Mouse (Mus musculus) mature B cell (primary cell): ENCODE measurements around the gene Tbcel.

ENCODE experiments used
- in situ Hi-C: fragments of 300-500 bp; cut with MboI; formaldehyde crosslinking; loops from 2 replicates; pipeline ENCODE4 v1.14.3; 2019

Tbcel gene

DNA sequence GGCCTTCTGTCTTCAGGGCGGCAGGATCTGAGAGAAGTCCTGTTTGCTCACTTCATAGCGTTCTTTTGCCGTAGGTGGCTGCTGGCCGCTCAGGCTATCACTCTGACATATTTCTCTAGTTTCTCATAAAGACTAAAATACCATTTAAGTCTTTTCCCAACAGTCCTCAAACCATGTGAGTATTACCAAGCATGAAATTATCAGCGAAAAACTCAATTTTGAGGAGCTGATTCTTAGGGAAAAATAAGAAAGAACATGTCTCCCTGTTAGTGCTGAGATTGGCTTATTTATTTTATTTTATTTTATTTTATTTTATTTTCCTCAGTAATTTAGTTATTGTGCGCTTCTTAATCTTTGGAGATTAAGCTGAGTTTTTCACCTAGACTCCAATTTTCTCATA lies at the start of gene Tbcel:
Tbcel (minus strand) TSS at position 101 of the 400 bp plus-strand sequence.
- in situ Hi-C loops = no loop called here

- in situ Hi-C loops = no loop called here
Measured at GRCm38 (mm10) chr9:42555186-42555585, 47.6 kb upstream of the Tbcel start.

DNA sequence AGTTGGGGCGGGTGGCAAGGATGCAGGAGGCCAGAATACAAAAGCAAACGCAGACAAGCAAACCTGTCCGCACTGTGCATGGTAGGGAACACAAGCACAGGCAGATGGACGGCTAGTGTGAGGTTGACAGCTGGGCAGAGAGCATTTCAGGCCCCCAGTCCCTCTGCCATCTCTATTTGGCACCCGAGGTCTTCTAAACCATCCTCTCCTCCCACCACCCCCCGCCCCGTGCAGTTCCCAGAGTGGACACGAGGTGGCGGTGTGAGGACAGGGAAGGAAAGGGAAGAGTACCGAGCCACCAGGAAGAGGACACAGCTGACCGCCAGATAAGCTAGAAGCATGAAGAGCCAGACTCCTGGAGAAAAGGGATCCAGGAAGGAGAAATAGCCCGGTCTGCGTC lies 42.5 kb upstream of the Tbcel start:
- in situ Hi-C loops = no loop called here

DNA sequence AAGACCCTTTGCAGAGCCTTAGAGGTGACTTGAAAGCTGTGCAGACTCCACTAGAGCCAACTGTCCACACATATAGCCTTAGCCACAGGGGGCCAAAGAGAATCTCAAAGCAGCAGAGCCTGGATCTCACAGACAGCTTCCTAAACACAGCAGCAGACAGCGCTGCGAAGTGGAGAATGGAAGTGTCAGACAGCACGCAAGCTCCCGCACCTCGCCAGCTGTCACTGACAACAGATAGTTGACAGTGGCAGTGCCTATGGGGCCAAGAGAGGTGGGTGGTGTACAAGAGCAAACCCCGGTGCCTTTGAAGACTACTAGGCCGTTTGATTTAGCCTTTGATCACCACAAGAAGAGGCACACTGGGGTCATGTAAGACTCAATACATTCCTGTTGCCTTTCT lies 41.4 kb upstream of the Tbcel start:
- in situ Hi-C loops = no loop called here

GRCm38 (mm10) chr9:42544521-42544920 lies 36.9 kb upstream of the Tbcel start:
- in situ Hi-C loops = no loop called here

GRCm38 (mm10) chr9:42533491-42533890 lies 25.9 kb upstream of the Tbcel start:
- in situ Hi-C loops = no loop called here

DNA sequence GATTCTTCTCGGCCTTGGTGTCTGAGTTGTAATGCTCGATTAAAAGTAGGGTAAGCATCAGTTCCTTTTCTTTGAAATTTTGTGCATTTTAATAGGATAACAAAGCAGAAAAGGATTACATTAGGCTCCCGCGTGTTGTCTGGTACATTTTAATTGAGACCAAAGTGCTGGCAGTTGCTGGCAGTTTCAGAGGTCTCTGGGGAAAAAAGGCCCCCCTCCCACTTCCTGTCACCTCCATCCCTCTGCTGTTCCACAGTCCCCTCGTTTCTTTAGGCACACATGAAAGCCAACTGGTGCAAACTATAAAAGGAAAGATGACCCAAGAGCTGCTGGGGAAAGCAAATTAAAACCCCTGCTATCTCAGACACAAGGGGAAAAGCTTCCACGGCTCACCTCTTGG lies 25.4 kb upstream of the Tbcel start:
- in situ Hi-C loops = no loop called here

GRCm38 (mm10) chr9:42531951-42532350 lies 24.3 kb upstream of the Tbcel start:
- in situ Hi-C loops = no loop called here

DNA sequence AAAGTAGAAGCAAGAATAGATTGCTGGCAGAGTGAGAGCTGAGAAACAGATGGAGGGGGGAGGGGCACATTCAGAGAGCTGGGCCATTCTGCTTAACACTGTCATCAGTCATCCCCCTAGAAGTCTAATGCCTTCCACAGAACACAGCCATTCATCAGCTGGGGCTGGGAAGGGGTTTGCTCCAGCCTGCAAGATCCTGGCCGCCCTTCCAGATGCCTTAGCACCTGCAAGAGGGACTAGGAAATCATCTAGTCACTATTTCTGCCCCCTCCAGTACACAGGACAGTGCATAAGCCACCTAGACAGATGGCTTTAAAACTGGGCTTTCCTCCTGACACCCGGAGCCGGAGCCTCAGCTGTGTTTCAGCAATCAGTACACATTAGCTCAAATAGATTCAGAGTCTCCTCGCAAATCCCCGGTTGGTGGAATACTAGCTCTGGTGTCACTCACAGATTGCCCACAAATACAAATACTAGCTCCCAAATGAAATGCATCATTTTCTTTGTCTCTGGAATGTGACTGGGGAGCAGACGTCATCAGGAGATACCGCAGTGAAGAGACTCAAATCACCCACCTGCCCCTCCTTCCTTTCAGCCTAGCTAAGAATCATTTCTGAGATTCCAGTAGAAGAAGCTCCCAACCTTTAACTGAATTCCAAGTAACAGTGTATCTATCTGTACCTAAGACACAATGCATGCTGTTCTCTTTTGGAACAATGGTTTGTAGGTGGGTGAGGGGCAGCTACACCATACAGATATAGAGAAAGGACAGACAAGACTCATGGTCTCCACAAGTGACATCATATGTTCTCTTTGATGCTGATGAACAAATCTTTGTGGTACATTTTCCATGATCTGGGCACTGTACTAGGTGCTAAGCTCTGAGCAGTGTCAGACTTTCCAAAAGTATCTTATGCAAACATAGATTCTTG lies 22.9 kb upstream of the Tbcel start:
- in situ Hi-C loops = no loop called here

DNA sequence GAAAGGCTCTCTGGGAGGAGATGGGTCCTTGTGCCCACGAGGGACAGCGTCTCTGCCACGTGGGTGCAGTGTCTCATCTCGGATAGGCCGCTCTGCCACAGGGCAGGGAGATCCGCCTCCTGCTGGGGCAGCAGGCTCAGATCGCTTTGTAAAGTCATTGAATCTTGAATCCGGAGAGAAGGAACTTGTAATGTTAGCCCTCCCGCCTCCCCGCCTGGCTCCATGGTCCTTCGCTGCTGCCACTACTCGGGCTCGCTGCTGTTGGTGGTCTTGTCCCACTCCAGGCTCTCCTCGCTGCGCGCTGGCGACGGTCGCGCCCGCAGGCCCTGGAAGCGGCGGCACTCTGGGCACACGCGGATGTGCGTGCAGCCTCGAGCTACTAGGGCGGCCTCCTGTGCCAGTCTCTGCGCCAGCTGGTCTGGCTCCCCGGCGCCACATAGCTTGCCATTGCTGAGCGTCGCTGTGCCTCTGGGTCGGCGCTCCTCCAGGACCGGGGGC lies 13.0 kb upstream of the Tbcel start:
- in situ Hi-C loops = no loop called here

DNA sequence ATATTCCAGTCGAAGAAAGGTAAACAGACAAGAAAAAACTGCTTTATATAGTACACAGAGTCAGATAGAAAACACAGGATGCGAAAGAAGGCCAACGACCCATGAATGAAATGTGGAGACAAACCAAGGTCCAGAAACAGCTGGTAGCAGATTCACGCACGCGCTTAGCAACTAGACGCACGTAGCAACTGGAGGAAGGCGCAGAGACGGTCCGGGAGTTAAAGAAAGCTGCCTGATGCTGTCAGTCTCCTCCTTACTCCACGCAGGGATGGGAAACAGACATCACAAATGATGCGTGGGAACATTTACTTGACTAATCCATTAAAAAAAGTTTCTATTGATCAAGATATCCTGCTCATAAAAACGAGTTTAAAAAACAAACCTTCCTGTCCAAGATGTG lies 10.6 kb upstream of the Tbcel start:
- in situ Hi-C loops = no loop called here

DNA sequence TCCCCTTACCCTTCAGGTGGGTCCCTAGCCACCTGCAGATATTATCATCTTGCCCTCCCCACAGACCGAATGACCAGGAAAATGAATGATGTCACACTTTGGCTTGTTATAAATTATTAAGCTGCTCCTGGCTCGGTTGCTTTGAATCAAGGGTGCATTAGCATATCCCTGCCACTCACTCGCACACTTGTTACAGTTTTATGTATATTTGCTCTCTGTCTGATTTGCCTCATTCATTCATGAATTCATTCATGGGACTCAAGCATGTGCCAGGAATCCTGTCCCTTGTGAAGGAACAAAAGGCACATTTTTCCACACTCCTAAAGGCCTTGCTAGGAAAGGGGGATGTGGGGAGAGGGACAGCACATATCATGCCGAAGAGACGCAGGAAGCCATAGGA lies 5.5 kb upstream of the Tbcel start:
- in situ Hi-C loops = no loop called here

DNA sequence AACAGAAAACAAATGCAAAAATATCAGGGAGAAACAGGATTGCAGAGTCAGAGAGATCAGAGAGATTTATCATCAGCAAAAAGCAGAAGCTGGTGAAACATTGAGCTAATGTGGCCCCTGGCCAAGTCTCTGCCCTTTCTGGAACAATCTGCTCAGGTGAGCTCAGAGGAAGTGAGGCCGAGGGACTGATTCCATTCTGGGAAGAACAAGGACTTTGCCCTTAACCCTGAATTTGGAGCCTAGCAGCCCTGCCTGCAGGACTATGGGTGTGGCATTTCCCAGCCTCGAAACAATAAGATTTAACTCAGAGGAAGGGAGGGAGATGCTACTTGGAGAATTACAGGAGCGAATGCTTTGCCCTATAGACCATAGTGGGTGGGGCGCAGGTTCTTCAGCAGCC lies 4.7 kb upstream of the Tbcel start:
- in situ Hi-C loops = no loop called here

DNA sequence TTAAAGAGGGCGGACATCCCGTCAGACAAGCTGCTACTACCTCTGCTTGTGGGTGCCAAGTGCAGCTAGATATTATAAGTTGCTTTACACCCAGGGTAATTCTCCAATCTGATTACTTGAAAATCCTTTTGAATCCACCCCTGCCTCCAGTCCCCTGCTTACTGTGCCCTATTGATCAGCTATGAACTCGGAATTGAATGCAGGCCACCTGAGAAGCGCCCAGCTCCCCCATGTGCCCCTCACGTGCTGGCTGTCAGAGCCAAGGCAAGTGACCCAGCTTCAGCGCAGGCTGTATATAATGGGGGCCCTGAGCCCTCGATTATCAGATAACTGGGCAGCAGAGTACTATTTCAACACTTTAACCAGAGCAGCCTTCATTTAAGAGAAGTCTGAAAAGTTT lies 626 bp upstream of the Tbcel start:
- in situ Hi-C loops = no loop called here

DNA sequence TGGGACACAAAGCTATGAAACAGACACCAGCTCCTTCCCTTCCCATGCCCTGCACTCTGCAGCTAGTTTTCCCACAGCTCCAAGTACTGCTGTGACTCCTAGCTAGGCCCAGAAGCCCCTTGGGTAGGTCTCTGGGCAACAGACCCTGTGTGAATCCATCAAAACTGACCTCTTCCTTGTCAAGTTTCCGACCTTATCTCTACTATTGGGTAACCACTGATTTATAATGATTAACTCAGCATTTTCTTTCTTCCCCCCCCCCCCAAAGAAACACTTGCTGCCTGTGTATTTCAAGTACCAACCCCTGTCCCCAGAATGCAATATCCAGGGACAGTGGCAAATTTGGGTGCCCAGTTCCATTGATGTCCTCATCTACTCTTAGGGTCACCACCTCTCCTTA lies 587 bp downstream of the Tbcel start:
- in situ Hi-C loops = no loop called here

DNA sequence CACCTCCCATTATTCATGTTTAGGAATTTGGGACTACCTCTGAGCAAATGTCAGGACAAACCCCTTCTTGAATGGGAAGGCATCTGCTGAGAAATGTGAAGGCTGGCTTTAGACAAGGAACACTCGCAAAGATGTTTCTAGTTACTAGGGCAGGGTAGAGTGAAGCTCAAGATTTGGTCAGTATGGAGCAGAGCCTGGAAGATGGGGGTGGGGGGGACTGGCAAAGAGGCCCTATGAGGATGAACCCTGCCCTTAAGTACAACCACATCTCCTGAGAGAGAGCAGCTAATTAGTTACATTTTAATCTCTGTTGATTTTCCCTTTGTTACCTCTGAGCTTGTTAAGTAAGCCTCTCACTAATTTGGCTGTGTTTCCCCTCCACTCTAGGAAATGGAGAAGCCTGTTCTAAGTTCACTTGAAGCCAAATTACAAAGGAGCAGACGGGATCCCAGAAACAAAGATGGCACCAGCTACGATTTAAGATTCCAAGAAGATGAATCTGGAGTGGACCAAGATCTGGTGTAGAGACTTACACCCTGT lies 2.6 kb downstream of the Tbcel start:
- in situ Hi-C loops = no loop called here

DNA sequence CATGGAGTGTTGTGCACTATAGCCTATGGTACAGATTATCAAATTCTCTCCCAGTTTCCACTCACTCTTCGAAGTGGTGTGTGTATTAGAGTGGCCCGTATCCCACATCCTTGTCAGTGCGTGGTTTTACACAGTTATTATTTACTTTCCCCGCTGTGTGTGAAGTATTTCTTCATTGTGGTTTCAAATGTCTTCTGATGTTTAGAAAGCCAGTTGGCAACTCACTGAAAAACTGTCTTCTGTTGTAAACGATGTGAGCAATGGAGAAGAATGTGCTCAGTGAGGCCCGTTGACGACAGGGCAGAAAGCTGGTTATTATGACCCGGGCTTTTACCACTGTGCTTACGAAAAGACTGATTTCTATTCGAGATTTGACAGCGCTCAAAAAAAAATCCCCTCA lies 3.0 kb downstream of the Tbcel start:
- in situ Hi-C loops = no loop called here

GRCm38 (mm10) chr9:42503709-42504108 lies 3.9 kb downstream of the Tbcel start:
- in situ Hi-C loops = no loop called here

- in situ Hi-C loops = no loop called here
Measured at GRCm38 (mm10) chr9:42496296-42496695, 11.3 kb downstream of the Tbcel start.

DNA sequence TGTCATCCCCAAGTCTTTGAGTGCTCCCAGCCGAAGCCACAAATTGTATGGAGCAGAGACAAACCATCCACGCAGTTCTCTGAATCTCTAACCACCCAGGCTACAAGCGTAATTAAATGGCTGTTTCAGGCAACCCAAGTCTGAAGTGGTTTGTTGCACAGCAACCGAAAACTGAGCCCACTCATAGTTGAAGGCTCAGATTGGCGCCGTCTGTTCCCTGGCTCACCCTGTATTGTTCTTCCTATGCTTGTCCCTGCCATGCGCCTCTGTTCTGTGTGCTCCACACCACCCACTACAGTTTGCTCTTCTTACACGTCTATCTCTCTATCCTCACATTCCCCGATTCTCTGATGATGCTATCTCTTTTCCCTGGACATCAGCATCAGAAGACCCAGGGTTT lies 15.8 kb downstream of the Tbcel start:
- in situ Hi-C loops = no loop called here

DNA sequence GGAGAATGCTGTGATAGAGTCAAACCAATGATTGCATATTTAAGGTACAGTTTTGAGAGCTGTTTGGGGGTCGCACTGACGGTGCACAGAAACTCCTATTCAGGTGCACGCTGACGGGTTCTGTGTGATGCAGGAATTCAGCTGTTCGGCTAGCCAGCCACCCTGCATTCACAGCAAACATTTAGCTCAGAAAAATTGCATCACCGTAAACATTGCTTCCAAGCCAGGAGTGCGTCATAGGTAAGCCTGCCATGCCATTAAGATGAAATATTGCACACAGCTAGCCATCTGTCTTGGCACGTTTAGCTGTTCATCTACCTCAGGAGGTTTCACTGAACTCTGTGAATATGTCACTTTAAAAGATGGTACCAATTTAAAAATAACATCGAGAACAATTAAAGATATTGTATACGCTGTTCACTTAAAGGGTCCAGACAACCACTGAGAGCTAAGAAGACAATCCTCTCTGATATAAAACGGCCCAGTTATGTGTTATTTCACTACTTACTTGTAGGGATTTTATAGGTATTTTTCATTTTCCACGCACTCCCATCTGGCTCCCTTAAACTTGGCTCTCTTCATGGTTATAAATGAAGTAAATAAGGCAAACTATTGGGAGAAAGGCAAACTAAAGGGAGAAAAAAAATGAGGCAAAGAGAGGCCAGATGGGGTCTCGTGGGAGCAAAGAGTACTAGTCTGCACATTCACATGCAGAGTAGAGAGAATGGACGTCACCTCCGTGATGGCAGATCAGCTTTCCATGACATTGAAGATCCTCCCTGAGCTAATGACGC lies 16.8 kb downstream of the Tbcel start:
- in situ Hi-C loops = no loop called here

GRCm38 (mm10) chr9:42488071-42488470 lies 19.5 kb downstream of the Tbcel start:
- in situ Hi-C loops = no loop called here

DNA sequence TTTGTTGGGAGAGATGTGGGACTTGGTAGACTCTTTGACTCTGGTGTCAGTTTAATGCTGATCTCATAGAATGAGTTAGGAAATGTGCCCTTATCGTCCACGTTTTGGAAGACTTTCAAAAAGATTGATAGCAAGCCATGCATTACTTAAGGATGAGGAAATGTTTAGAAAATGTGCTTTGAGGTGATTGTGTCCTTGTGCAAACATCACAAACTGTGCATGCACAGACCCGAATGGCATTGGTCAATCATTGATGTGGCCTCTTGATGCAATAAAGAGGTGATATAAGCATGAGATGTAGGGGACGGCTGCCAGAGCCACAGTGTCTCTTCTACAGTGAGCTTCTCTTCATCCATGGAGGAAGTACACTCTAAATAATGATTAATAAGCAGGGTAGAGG lies 20.7 kb downstream of the Tbcel start:
- in situ Hi-C loops = no loop called here
